Comparison of ENCODE assay signal across 22 mouse cellular contexts in the genomic region with DNA sequence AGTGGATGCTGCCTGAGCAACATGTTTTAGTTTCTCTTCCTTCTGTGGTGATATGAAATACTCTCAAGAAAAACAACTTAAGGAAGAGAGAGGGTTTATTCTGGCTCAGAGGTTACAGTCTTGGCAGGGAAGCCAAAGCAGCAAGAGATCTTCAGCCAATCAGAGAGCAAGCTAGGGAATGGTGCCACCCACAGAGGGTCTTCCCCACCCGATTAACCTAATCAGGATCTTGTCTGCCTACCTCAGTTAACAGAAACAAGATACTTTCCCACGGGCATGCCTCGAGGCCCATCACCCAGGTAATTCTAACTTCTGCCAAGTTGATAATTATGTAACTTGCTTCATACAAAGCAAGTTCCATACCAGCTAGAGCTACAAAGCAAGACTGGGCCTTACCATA. TPM values are rescaled to one million over a fixed set of nuclear protein-coding genes. Genes with fewer than 3 reads are reported as not detected.
"Had no signal": no experiment of that assay in that cellular context is flagged by ENCODE, and none has a peak within 500 bp of the region (broad histone marks: within the 10 kb centered on the region; RNA-seq: fewer than 3 reads in every experiment).

No protein-coding gene starts in this region.

- DNase-seq: kidney, postnatal 25 days; layer of hippocampus, adult 9-11 months; lung, postnatal 10 days; lung, postnatal 36 days; midbrain, embryonic 14.5 days; right cerebral cortex, adult 18-20 months; right cerebral cortex, postnatal 25 days; spleen, adult 18-20 months; thymus, postnatal 25 days had no signal

- H3K27me3 ChIP-seq: lung, embryonic 15.5 days; stomach, embryonic 15.5 days had no signal

- H3K9me3 ChIP-seq: lung, embryonic 15.5 days; stomach, embryonic 15.5 days had no signal

- H3K4me3 ChIP-seq: layer of hippocampus, adult 2 months; lung, embryonic 15.5 days; stomach, embryonic 15.5 days had no signal

- H3K36me3 ChIP-seq: lung, embryonic 15.5 days; stomach, embryonic 15.5 days had no signal

- H3K4me2 ChIP-seq: liver, embryonic 11.5 days; lung, embryonic 15.5 days; midbrain, embryonic 11.5 days; stomach, embryonic 15.5 days had no signal

- H3K27ac ChIP-seq: kidney, postnatal 0 days; layer of hippocampus, adult 2 months; liver, embryonic 14.5 days; lung, embryonic 15.5 days; stomach, embryonic 15.5 days had no signal

- H3K4me1 ChIP-seq: stomach, embryonic 15.5 days had no signal

- H3K9ac ChIP-seq: liver, embryonic 14.5 days; lung, embryonic 15.5 days; stomach, embryonic 15.5 days had no signal

RNA-seq across cellular contexts. Expression of a gene that starts 9.7 kb away (rescaled TPM):
- total RNA-seq: layer of hippocampus, postnatal 25 days; left cerebral cortex, adult 18-20 months; megakaryocyte-erythroid progenitor cell, adult 5-6 weeks; midbrain, postnatal 0 days had no signal
- polyA plus RNA-seq: midbrain, embryonic 11.5 days; midbrain, embryonic 14.5 days; midbrain, postnatal 0 days; neural tube, embryonic 11.5 days; neural tube, embryonic 14.5 days had no signal

RNA-seq across cellular contexts. Expression of a gene that starts 9.8 kb away (rescaled TPM):
- total RNA-seq: megakaryocyte-erythroid progenitor cell, adult 5-6 weeks had no signal
- polyA plus RNA-seq: midbrain, embryonic 11.5 days; midbrain, embryonic 14.5 days had no signal
